Mouse (Mus musculus): ENCODE data around the gene Pkd1l1. TPM values are rescaled to one million over a fixed set of nuclear protein-coding genes. Genes with fewer than 3 reads are reported as not detected.
A peak's percentile ranks its signal among the peaks of the same experiment; 100 is the strongest.

Pkd1l1 gene
- polyA plus RNA-seq (2015; fragmentation: Nextera tagmentation; extraction: Ambion mirVana) = 0.08 and 0.14 TPM in 2 replicates

DNA sequence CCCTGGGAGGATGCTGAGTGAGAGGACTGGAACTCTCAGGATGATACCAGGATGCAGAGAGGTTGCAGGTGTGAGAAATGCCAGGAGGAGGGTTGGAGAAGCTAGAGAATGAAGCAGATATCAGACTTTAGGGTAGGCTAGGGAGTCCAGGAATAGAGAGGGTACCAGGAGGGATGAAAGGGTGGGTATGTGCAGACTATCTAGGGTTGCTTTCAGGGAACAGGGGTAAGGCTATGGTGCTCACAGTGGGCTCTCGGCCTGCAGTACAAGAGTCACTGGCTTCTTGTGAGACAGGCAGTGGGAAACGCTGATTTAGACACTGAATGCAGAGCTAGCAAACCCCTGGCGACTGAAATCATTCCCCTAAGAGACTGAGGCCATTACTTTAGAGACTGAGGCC lies at the start of gene Pkd1l1:
TSS of gene Pkd1l1 (minus strand) at position 101 of the 400 bp plus-strand sequence.
- Histone ChIP-seq H3K4me3 (no peak within 1 kb of the TSS), H3K9ac (no peak within 1 kb of the TSS), H3K27ac (replicated peaks) (no peak within 1 kb of the TSS), H3K9me3 (no peaks in the 10 kb centered on the region), H3K4me1 (replicated peaks) (no peaks in the 10 kb centered on the region), H3K4me2 (no peak within 1 kb of the TSS), H3K36me3 (no peaks in the 10 kb centered on the region), H3K27me3 (no peaks in the 10 kb centered on the region)
- WGBS = 55% methylated on average over 3 of the region's 3 CpGs
- ATAC-seq (ENCODE audit: low FRiP score, low read depth) = no peak

DNA sequence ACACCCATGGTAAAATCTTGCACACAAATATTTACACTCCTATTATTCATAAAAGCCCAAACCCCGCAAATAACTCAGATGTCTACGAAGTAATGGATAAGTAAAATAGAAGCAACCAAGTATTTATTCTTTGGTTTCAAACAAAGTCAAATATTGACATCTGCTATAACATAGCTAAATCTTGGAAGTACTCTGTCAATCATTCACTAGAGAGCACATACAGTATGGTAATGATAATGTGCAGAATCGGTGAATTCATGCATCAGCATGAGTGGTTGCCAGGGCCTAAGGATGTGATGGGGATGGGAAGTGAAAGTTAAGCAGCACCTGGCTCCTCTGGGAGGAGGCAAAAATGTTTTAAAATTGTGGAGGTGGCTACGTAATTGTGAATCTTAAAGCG lies 47.1 kb upstream of the Pkd1l1 start:
- Histone ChIP-seq H3K27ac (replicated peaks) (no peak overlapping the region), H3K9ac (no peak overlapping the region), H3K4me1 (replicated peaks) (no peaks in the 10 kb centered on the region), H3K9me3 (no peaks in the 10 kb centered on the region), H3K27me3 (no peaks in the 10 kb centered on the region), H3K4me3 (no peak overlapping the region), H3K4me2 (no peak overlapping the region), H3K36me3 (no peaks in the 10 kb centered on the region)
- 97% methylated on average over 5 of the region's 5 CpGs for WGBS
- no peak for ATAC-seq (ENCODE audit: low FRiP score, low read depth)

DNA sequence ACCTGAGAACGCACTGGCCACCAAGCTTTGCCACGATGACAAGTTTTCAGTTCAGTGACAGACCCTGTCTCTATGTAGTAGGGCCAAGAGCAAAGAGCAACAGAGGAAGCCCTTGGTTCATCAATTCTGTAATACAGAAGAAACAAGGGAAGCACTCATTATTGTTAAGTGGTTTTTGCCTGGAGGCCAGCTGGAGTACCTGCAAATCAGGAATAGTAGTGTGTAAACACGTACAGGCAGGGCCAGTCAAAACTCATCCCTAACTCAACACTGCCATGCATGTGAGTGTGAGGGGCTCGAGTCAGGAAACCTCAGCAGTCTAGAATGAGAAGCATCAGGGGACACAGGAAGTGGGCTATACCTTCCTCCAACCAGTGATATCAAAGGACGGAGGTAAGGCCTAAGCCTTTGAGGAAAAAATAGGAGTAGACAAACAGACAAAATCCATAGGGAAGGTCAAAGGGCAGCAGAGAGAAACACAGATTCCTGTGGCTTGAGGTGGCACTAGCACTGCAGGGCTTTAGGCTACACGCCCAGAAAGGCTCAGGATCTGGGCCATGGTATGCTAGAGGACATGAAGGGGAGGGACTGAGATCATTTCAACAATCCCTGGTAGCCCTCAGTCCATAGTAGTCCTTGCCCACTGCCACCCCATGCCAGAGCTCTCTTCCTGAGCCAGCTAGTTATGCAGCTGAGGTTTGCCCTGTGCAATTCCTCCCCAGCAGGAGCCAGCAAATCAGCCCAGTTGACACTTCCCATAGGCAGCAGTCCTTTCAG lies 45.6 kb upstream of the Pkd1l1 start:
- H3K4me2 ChIP-seq = no peak overlapping the region
- no peaks in the 10 kb centered on the region for H3K36me3 ChIP-seq
- ATAC-seq (ENCODE audit: low FRiP score, low read depth) = no peak
- no peaks in the 10 kb centered on the region for H3K9me3 ChIP-seq
- H3K4me3 ChIP-seq = no peak overlapping the region
- H3K4me1 ChIP-seq (replicated peaks) = no peaks in the 10 kb centered on the region
- 77% methylated on average over 6 of the region's 6 CpGs for WGBS
- H3K27me3 ChIP-seq = no peaks in the 10 kb centered on the region
- H3K27ac ChIP-seq (replicated peaks) = no peak overlapping the region
- H3K9ac ChIP-seq = no peak overlapping the region

DNA sequence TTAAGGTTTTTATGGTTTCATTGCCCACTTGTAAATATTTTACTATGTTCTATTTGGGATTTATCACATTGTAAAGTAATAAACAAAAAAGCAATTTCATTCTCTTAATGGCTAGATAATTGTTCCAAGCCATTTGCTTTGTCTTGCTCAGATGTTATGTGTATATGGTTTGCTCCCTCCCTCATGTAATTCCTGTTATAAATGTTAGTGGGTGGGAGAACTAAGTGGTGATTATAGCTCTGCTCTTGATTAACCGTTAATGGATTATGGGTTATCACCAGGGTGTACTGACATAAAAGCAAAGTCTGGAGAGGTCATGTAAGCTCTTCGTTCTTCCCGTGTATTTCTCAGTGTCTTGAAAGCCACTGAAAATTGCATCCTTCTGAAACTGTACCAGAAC lies 41.7 kb upstream of the Pkd1l1 start:
- Histone ChIP-seq H3K4me3 (no peak overlapping the region), H3K9ac (no peak overlapping the region), H3K27me3 (no peaks in the 10 kb centered on the region), H3K36me3 (no peaks in the 10 kb centered on the region), H3K4me2 (no peak overlapping the region), H3K27ac (replicated peaks) (no peak overlapping the region), H3K4me1 (replicated peaks) (peaks cover 7% of the 10 kb centered on the region), H3K9me3 (no peaks in the 10 kb centered on the region)
- no peak for ATAC-seq (ENCODE audit: low FRiP score, low read depth)
- 72% methylated on average over 3 of the region's 3 CpGs for WGBS

DNA sequence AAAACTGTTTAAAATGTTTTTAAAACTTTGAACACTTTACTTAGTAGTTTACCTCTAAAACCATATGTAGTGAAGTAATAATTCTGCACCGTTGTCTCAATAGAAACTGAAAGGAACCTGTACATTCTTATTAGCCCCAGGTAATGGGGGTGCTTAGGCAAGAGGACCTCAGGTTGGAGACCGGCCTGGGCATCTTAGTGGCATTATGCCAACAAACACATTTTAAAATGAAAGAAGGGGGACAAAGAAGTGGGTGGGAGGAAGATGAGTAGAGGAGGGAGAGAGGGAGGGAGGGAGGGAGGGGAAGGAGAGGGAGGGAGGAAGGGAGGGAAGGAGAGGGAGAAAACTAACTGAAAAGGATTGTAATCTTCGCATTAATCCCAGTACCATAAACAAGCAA lies 38.3 kb upstream of the Pkd1l1 start:
- Histone ChIP-seq H3K9ac (peak overlapping the region; percentile 62), H3K4me3 (peak overlapping the region; percentile 71), H3K4me2 (peak overlapping the region; percentile 70), H3K27ac (replicated peaks) (peak overlapping the region; percentile 79), H3K36me3 (no peaks in the 10 kb centered on the region), H3K9me3 (no peaks in the 10 kb centered on the region), H3K27me3 (no peaks in the 10 kb centered on the region), H3K4me1 (replicated peaks) (peaks cover 10% of the 10 kb centered on the region)
- WGBS = 3% methylated on average over 3 of the region's 3 CpGs
- ATAC-seq (ENCODE audit: low FRiP score, low read depth) = no peak

DNA sequence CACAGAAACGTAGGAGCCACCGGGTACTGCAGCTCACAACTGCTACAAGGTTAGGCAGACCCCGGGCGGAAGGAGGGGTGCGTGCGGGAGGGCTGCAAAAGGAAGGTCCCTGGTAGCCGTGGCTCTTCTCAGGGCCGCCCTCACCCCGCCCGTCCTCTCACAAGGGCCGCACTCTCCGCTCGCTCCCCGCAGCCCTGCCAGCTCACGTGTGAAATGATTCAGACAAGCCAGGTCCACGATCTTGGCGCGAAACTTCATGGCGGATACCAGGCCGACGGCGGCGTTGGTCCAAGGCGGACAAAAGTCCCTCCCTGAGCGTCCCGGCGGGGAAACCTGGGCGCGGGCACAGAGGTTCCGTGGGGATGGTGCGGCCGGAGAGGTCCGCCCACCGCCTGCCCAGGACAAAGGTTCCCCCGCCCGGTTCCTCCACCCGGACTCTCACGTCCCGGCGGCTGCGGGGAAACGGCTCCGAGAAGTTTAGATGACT lies 37.8 kb upstream of the Pkd1l1 start, which contains the start of gene Hus1:
TSS of gene Hus1 (minus strand) at position 339 of the 487 bp plus-strand sequence.
- no peaks in the 10 kb centered on the region for H3K9me3 ChIP-seq
- H3K4me3 ChIP-seq = peak within 1 kb of the TSS; percentile 71
- peak within 1 kb of the TSS; percentile 70 for H3K4me2 ChIP-seq
- H3K36me3 ChIP-seq = no peaks in the 10 kb centered on the region
- WGBS = under 1% methylated on average over 43 of the region's 43 CpGs
- H3K4me1 ChIP-seq (replicated peaks) = peaks cover 10% of the 10 kb centered on the region
- ATAC-seq (ENCODE audit: low FRiP score, low read depth) = peak; percentile 95
- peak within 1 kb of the TSS; percentile 79 for H3K27ac ChIP-seq (replicated peaks)
- H3K9ac ChIP-seq = peak within 1 kb of the TSS; percentile 62
- H3K27me3 ChIP-seq = no peaks in the 10 kb centered on the region

DNA sequence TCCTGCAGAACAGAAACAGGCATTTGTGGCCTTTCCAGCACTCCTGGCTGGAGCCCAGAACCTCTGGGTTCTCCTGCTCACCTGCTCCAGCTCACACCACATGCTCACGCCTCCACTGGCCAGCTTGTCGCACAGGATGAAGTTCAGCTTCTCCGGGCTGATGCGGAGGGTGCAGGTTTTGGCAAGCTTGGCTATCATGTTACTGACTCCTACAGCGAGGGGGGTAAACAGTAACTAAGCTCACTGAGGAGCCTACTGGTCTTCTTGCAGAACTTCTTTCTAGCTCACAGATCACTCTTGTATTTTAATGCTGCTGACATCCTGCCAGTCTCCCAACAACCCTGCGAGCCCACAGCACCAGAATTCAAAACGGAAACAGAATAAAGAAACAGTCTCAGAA lies 37.4 kb upstream of the Pkd1l1 start:
- Histone ChIP-seq H3K27ac (replicated peaks) (peak overlapping the region; percentile 79), H3K9me3 (no peaks in the 10 kb centered on the region), H3K36me3 (0 out of 2 replicates have a peak, but pooled peaks cover 3% of the 10 kb centered on the region), H3K27me3 (no peaks in the 10 kb centered on the region), H3K9ac (peak overlapping the region; percentile 62), H3K4me2 (peak overlapping the region; percentile 70), H3K4me1 (replicated peaks) (peaks cover 10% of the 10 kb centered on the region), H3K4me3 (peak overlapping the region; percentile 71)
- under 1% methylated on average over 7 of the region's 7 CpGs for WGBS
- ATAC-seq (ENCODE audit: low FRiP score, low read depth) = peak; percentile 78

DNA sequence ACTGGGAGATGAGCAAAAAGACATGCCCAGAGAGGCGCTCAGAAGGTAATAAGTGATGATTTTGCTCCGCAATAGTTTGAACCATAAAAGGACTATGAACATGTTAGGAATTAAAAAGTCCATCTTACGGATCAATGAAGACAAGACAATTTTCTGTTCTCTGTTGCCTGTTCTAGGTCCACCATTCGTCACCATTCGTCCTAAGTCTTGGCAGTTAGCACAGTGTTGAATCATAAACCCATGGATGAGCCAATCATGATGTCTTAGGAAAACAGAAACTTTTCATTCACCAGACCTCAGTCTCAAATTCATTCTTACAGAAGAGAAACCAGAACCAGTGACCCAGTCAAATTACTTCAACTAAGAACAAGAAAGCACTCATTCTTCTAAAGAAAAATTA lies 35.7 kb upstream of the Pkd1l1 start:
- peaks cover 10% of the 10 kb centered on the region for H3K4me1 ChIP-seq (replicated peaks)
- no peak for ATAC-seq (ENCODE audit: low FRiP score, low read depth)
- no peaks in the 10 kb centered on the region for H3K27me3 ChIP-seq
- no peak overlapping the region for H3K4me3 ChIP-seq
- H3K4me2 ChIP-seq = no peak overlapping the region
- 96% methylated on average over 5 of the region's 5 CpGs for WGBS
- H3K27ac ChIP-seq (replicated peaks) = no peak overlapping the region
- H3K36me3 ChIP-seq = peaks cover 10% of the 10 kb centered on the region
- H3K9ac ChIP-seq = no peak overlapping the region
- no peaks in the 10 kb centered on the region for H3K9me3 ChIP-seq

DNA sequence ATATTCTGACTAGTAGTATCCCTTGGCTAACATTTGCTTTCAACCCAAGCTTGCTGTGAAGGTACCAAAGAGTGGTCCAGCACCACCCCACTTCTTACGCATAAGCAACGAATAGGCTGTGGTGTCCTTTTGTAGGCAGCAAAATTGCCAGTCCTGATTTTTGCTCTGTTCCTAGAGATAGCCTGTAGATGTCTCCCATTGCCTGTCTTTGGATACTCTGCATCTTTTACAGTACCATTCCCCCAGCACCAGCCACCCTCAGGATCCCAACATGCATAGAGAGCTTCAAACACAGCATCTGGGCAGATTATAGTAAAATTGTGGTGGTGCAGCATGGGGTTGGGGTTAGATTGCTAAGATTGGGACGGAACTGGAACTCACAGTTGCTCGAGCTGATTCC lies 15.0 kb upstream of the Pkd1l1 start:
- Histone ChIP-seq H3K9ac (no peak overlapping the region), H3K27ac (replicated peaks) (no peak overlapping the region), H3K4me2 (no peak overlapping the region), H3K36me3 (peaks cover 16% of the 10 kb centered on the region), H3K9me3 (no peaks in the 10 kb centered on the region), H3K27me3 (no peaks in the 10 kb centered on the region), H3K4me3 (no peak overlapping the region), H3K4me1 (replicated peaks) (no peaks in the 10 kb centered on the region)
- WGBS = 72% methylated on average over 4 of the region's 4 CpGs
- no peak for ATAC-seq (ENCODE audit: low FRiP score, low read depth)

DNA sequence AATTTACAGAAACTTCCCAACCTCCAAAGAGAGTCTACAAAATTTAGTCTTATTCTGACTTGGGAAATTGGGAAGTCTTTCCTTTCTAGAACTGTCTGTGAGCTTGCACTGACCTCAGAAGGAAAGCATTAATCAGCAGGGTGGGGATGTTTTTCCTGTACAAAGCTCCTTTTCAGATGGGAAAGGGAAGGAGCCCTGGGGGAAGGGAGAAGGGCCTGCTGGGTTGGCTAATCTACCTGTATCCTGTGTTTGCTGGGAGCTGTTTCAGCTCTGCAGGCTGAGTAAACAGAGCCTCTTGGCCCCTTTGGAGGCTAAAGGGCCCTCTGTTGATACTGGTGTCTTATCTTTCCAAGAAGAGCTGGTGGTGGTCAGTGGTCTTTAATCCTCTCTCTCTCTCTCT lies 13.0 kb upstream of the Pkd1l1 start:
- ATAC-seq (ENCODE audit: low FRiP score, low read depth) = no peak
- H3K27me3 ChIP-seq = no peaks in the 10 kb centered on the region
- H3K9me3 ChIP-seq = no peaks in the 10 kb centered on the region
- peaks cover 2% of the 10 kb centered on the region; the same call in 1 of the 2 replicates for H3K36me3 ChIP-seq
- no peak overlapping the region for H3K4me2 ChIP-seq
- no peak overlapping the region for H3K4me3 ChIP-seq
- no peak overlapping the region for H3K27ac ChIP-seq (replicated peaks)
- H3K9ac ChIP-seq = no peak overlapping the region
- no peaks in the 10 kb centered on the region for H3K4me1 ChIP-seq (replicated peaks)

DNA sequence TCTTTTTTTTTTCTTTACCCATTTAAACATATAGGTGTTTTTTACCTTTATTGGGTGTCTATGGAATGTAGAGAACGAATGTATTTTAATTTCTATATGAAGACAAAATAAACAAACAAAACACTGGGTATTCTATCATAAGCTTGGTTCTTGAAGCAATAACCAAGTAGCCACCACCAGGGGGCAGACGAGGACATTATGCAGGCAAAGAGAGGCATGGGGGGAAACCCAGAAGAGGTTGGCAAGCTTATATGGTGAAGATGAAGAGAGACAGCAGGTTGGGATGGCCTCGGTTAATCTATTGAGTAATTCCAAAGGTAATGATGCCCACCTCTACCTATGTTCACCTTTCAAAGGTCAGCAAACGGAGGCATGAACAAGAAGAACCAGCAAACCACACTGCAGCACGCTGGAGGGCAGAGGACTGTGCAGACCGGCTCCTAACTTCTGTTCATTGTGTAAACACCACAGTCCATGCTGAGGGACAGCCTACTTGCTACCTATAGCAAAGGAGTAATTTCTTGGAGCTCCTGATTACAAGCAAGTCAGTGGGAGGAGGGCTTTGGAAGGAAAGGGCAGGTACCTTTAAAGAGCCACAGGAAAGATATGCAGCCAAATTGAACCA lies 10.3 kb upstream of the Pkd1l1 start:
- no peaks in the 10 kb centered on the region for H3K9me3 ChIP-seq
- peak; percentile 45; the same call in 1 of the 2 replicates for ATAC-seq (ENCODE audit: low FRiP score, low read depth)
- no peak overlapping the region for H3K4me2 ChIP-seq
- no peaks in the 10 kb centered on the region for H3K36me3 ChIP-seq
- H3K4me1 ChIP-seq (replicated peaks) = no peaks in the 10 kb centered on the region
- no peak overlapping the region for H3K27ac ChIP-seq (replicated peaks)
- no peak overlapping the region for H3K9ac ChIP-seq
- no peak overlapping the region for H3K4me3 ChIP-seq
- H3K27me3 ChIP-seq = no peaks in the 10 kb centered on the region
- WGBS = 41% methylated on average over 6 of the region's 6 CpGs

DNA sequence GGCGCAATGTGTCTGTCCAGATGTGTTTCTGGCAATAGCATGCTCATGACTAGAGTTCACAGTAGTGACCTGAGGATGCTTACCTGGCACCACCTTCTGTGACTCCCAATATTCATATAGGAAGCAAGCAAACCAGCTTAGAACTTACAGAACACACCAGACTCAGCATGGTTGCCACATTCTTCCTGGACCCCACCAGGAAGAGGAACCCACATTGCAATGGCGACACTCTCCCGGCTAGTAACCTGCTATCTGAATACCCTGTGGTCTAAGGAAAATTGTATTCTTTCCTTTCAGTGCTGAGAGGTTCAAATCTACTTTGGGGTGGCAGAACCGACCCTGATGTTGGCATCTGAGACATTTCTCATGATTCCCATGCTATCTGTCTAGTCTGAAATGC lies 5.1 kb upstream of the Pkd1l1 start:
- Histone ChIP-seq H3K36me3 (no peaks in the 10 kb centered on the region), H3K27me3 (no peaks in the 10 kb centered on the region), H3K4me1 (replicated peaks) (no peaks in the 10 kb centered on the region), H3K4me2 (no peak overlapping the region), H3K4me3 (no peak overlapping the region), H3K9ac (no peak overlapping the region), H3K9me3 (no peaks in the 10 kb centered on the region), H3K27ac (replicated peaks) (no peak overlapping the region)
- ATAC-seq (ENCODE audit: low FRiP score, low read depth) = no peak
- 88% methylated on average over 4 of the region's 4 CpGs for WGBS

Data from hindbrain, embryonic 15.5 days (tissue).